Mouse (Mus musculus): Measurements from ENCODE around the gene Cpvl. TPM values are rescaled to one million over a fixed set of nuclear protein-coding genes. Genes with fewer than 3 reads are reported as not detected.
A peak's percentile ranks its signal among the peaks of the same experiment; 100 is the strongest.

Gene Cpvl
- total and polyA plus RNA-seq, 3 experiments = not detected

- H3K9ac ChIP-seq (ENCODE audit: insufficient read depth, low read depth) = no peak overlapping the region
- in situ Hi-C loops (cut with MboI; ENCODE audit: low pct_ligation_motif_present, low pct_unique_long_range_greater_than_20kb, low sequenced_read_pairs) = no loop called here
- no peaks in the 10 kb centered on the region for H3K27me3 ChIP-seq (replicated peaks)
- H3K79me2 ChIP-seq (replicated peaks; ENCODE audit: control insufficient read depth, extremely low read depth, insufficient read depth, poor library complexity, severe bottlenecking) = no peaks in the 10 kb centered on the region
- H3K36me3 ChIP-seq (replicated peaks in 1 of 2; ENCODE audit: control insufficient read depth in 1 of 2, insufficient read depth in 1 of 2, low read length in 1 of 2) = no peaks in the 10 kb centered on the region
- H3K4me1 ChIP-seq (ENCODE audit: control insufficient read depth in 1 of 2, insufficient read depth in 2 of 2) = peaks cover 0 to 17% of the 10 kb centered on the region in 2 experiments; a peak in 2 of 4 replicates
- dilution Hi-C loops (cut with MboI; ENCODE audit: extremely low pct_ligation_motif_present, extremely low pct_unique_long_range_greater_than_20kb, low sequenced_read_pairs) = no loop called here
- no peak overlapping the region for H3K4me3 ChIP-seq (replicated peaks in 1 of 3; ENCODE audit: low read depth in 2 of 3, low read length in 2 of 3, poor library complexity in 1 of 3)
- TF ChIP-seq PAX5 (IDR thresholded peaks at IDR 0.05; ENCODE audit: low read length) (no peak), CTCF (conservative IDR thresholded peaks at IDR 0.05 in 1 of 2, IDR thresholded peaks at IDR 0.05 in 1 of 2; ENCODE audit: low read depth in 2 of 2, low read length in 2 of 2) (no peak), ETS1 (conservative IDR thresholded peaks at IDR 0.05; ENCODE audit: low read depth, low read length) (no peak), TBP (conservative IDR thresholded peaks at IDR 0.05; ENCODE audit: low read depth, low read length) (no peak), E2F4 (IDR thresholded peaks at IDR 0.05; ENCODE audit: insufficient replicate concordance, low read depth, low read length) (no peak), ELF1 (IDR thresholded peaks at IDR 0.05; ENCODE audit: low read depth, low read length) (no peak), NRF1 (IDR thresholded peaks at IDR 0.05; ENCODE audit: low read depth, low read length) (no peak), MYC (IDR thresholded peaks at IDR 0.05; ENCODE audit: low read depth, low read length) (no peak), TCF12 (IDR thresholded peaks at IDR 0.05; ENCODE audit: low read depth, low read length) (no peak)
- no peak for DNase-seq (ENCODE audit: extremely low read depth)
- no peak overlapping the region for H3K27ac ChIP-seq (ENCODE audit: insufficient read depth, low read depth)
- no peak overlapping the region for H3K4me2 ChIP-seq (ENCODE audit: insufficient read depth, low read depth, poor library complexity, severe bottlenecking)
- no peaks in the 10 kb centered on the region for H3K9me3 ChIP-seq (replicated peaks; ENCODE audit: low read length)
These were observed 41.0 kb downstream of the Cpvl start for GRCm38 (mm10) chr6:53937143-53938134.

GRCm38 (mm10) chr6:53931605-53932004, 46.9 kb downstream of the Cpvl start:
- Histone ChIP-seq H3K4me3 (replicated peaks in 1 of 3; ENCODE audit: low read depth in 2 of 3, low read length in 2 of 3, poor library complexity in 1 of 3) (no peak overlapping the region), H3K27me3 (replicated peaks) (no peaks in the 10 kb centered on the region), H3K27ac (ENCODE audit: insufficient read depth, low read depth) (no peak overlapping the region), H3K9ac (ENCODE audit: insufficient read depth, low read depth) (no peak overlapping the region), H3K9me3 (replicated peaks; ENCODE audit: low read length) (no peaks in the 10 kb centered on the region), H3K79me2 (replicated peaks; ENCODE audit: control insufficient read depth, extremely low read depth, insufficient read depth, poor library complexity, severe bottlenecking) (no peaks in the 10 kb centered on the region), H3K4me1 (ENCODE audit: control insufficient read depth in 1 of 2, insufficient read depth in 2 of 2) (peaks cover 2 to 27% of the 10 kb centered on the region in 2 experiments; a peak in 3 of 4 replicates), H3K4me2 (ENCODE audit: insufficient read depth, low read depth, poor library complexity, severe bottlenecking) (no peak overlapping the region), H3K36me3 (replicated peaks in 1 of 2; ENCODE audit: control insufficient read depth in 1 of 2, insufficient read depth in 1 of 2, low read length in 1 of 2) (no peaks in the 10 kb centered on the region)
- dilution Hi-C loops (cut with MboI; ENCODE audit: extremely low pct_ligation_motif_present, extremely low pct_unique_long_range_greater_than_20kb, low sequenced_read_pairs) (no loop called here), in situ Hi-C loops (cut with MboI; ENCODE audit: low pct_ligation_motif_present, low pct_unique_long_range_greater_than_20kb, low sequenced_read_pairs) (no loop called here)
- DNase-seq (ENCODE audit: extremely low read depth) = no peak
- no peak for TF ChIP-seq UBTF (IDR thresholded peaks at IDR 0.05; ENCODE audit: low read depth, low read length)
- no peak for TF ChIP-seq TBP (conservative IDR thresholded peaks at IDR 0.05; ENCODE audit: low read depth, low read length)

- Histone ChIP-seq H3K79me2 (replicated peaks; ENCODE audit: control insufficient read depth, extremely low read depth, insufficient read depth, poor library complexity, severe bottlenecking) (no peaks in the 10 kb centered on the region), H3K4me1 (ENCODE audit: control insufficient read depth in 1 of 2, insufficient read depth in 2 of 2) (peaks cover 2 to 27% of the 10 kb centered on the region in 2 experiments; a peak in 3 of 4 replicates), H3K4me3 (replicated peaks in 1 of 3; ENCODE audit: low read depth in 2 of 3, low read length in 2 of 3, poor library complexity in 1 of 3) (no peak overlapping the region), H3K36me3 (replicated peaks in 1 of 2; ENCODE audit: control insufficient read depth in 1 of 2, insufficient read depth in 1 of 2, low read length in 1 of 2) (no peaks in the 10 kb centered on the region), H3K9me3 (replicated peaks; ENCODE audit: low read length) (no peaks in the 10 kb centered on the region), H3K9ac (ENCODE audit: insufficient read depth, low read depth) (no peak overlapping the region), H3K27ac (ENCODE audit: insufficient read depth, low read depth) (no peak overlapping the region), H3K4me2 (ENCODE audit: insufficient read depth, low read depth, poor library complexity, severe bottlenecking) (no peak overlapping the region), H3K27me3 (replicated peaks) (no peaks in the 10 kb centered on the region)
- peak; percentile 31 for DNase-seq (ENCODE audit: extremely low read depth)
- in situ Hi-C loops (cut with MboI; ENCODE audit: low pct_ligation_motif_present, low pct_unique_long_range_greater_than_20kb, low sequenced_read_pairs) (no loop called here), dilution Hi-C loops (cut with MboI; ENCODE audit: extremely low pct_ligation_motif_present, extremely low pct_unique_long_range_greater_than_20kb, low sequenced_read_pairs) (no loop called here)
- TF ChIP-seq GABPA (IDR thresholded peaks at IDR 0.05; ENCODE audit: insufficient replicate concordance, low read depth, low read length) = no peak
- TF ChIP-seq RAD21 (IDR thresholded peaks at IDR 0.05; ENCODE audit: low read depth, low read length) = peak; percentile 19
- no peak for TF ChIP-seq CHD1 (IDR thresholded peaks at IDR 0.05; ENCODE audit: low read depth, low read length)
- TF ChIP-seq CTCF (conservative IDR thresholded peaks at IDR 0.05 in 1 of 2, IDR thresholded peaks at IDR 0.05 in 1 of 2; ENCODE audit: low read depth in 2 of 2, low read length in 2 of 2) = peak; percentile 9 to 50; a peak in 2 of 4 replicates
These were observed 48.6 kb downstream of the Cpvl start for GRCm38 (mm10) chr6:53929858-53930257.

Data from CH12.LX (cell line).